Mouse (Mus musculus) telencephalon, adult 2 months (tissue): ENCODE measurements around the gene Lamb1.

ENCODE experiments used
- DNase-seq: peaks from one replicate; pipeline ENCODE4 v3.0.0-alpha.2; 2011; ENCODE audit warnings: low read depth, low spot score

The Lamb1 gene

DNA sequence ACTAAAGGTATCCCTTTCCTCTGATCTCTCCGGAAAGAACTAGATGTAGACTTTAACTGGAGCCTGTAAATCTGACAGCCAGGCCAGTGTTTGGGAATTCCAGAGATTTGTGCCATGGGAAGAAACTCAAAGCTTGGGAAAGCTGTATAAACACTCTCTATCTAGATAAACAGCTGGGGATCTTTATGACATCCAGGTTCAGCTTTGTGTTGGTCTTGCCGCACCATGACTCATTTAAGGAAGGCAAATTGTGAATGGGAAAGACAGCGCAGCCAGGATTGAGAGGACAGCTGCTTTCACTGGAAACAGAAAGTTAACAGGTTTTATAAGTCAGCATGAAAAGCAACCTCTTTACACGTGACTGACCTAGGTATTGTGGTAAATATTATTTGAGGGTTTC is 12.8 kb upstream of the Lamb1 start:
- no peak for DNase-seq

DNA sequence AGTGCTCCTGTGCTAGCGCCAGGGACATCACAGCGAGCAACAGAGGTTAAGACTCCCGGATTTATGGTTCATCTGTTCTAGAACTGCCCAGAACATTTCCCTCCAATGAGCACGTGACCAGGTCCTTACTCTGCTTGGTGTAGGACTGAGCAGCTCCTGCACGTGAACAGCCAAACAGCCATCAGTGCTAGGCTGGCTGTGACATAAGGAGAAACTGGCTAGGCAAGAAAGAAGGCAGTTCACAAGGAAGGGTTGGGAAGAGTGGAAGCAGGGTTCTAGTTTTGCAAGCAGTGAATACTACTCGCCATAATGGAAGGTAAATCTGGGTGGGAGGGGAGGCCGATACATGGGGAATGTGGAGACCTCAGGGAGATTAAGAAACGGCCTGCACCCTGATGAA is 10.1 kb upstream of the Lamb1 start:
- DNase-seq, result no peak

DNA sequence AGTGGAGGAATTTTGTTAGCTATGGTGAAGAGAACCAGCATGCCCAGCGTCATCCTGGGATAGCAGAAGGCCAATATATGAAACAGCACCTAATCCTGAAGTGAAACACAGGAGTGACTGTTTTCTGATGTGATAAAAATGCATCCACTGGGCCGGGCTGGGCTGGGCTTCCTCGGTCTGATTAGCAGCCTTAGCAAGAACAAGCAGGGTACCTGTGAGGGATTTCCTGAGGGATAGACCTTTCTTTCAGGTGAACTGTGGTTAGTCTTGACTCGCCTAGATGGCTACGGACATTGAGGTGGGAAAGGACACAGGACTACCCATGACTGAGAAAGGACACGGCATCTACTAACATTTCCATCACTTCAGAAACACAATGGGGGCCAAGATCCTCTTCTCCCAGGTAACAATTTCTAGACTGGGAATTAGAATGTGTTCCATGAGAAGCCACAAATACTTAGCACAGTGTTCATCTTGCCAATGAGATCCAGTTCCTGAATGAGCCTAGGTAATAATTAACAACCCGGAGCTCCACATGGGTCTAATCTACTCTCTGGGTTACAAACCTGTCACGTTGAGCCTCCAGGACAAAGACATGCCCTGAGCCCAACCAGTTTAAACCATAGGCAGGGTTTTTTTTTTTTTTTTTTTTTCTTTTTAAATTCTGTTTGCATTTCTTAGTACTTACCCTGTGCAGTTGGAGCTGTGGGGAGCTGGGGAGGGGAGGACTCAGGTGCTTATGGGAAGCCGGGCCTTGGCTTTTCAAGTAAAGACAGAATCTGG is 8.7 kb upstream of the Lamb1 start:
- DNase-seq, result no peak

DNA sequence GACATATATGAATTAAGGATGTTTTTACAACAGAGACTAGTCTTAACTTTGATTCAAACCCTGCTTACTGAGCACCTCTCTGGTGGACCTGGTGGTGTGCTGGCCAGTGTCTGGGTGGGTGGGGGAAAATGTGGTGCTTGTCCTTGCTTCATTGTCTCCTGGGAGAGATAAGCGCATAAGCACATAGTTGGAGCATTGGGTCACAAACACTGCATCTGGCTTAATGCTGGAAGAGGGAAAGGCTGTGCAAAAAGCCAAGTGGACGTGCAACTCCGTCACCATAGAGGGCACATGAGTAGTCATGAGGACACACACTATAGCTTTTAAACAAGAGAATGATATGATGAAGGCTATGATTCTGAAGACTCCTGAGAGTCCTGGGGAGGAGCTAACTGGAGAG is 3.2 kb upstream of the Lamb1 start:
- no peak for DNase-seq

DNA sequence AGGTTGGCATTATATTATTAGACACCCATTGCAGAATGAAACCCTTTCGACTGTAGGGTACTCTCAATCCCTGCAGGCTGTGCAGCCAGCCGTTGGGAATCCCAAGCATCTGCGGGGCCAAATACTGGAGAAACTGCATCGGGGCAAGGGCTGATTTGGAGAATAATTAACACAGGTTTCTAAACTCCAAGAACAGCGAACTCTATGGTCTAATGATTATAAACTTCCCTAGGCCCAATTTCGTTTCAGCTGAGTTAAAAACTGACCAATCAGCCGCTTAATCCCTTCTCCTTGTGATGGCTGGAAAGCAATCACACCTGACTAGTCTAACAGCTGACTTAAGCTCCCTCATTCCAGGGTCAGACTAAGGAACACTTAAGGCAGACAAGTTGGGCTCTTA is 1.1 kb upstream of the Lamb1 start:
- no peak for DNase-seq

DNA sequence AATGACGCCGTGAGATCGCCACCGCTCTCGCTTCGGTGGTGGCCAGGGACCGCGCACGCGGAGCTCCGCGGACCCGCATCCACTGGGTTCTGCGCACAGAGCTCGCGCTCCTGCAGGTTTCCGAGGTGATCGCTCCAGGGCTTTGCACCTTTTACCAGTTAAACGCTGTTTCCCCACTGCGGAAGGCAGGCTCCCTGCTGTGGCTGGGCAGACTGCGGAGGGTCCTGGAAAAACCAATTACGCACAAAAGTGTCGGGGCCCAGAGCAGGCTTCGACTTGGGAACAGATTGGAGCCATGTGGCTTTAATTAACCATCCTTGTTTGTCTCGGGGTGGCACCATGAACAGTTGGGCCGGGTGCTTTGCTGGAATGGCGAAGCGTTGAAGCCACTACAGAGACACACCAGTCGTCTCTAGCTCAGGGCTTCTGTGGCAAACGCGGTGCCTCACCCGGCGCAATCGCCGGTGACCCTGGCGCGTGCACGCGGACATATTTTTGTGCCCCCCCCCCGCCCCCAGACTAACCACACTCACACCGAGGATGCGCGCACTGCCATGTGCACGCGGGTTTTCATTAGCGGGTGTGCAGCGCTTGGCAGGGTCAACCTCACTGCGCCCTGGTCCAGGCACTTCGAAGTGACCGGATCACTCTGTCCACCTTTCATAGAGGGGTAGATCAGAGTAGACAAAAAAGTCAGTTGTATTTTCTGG is 843 bp downstream of the Lamb1 start:
- no peak for DNase-seq

DNA sequence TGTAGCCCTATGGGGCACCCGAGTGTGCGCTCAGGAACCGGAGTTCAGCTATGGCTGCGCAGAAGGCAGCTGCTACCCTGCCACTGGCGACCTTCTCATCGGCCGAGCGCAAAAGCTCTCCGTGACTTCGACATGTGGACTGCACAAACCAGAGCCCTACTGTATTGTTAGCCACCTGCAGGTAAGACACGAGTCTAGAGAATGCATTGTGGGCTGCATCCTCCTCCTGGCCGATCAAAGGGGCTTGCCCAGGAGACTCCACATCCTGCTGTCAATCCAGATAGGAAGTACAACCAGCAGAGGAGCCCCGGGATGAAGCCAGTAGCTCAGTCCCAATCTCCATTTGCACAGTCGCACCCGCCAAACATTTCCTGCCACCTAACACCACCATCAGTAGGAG is 1.7 kb downstream of the Lamb1 start:
- no peak for DNase-seq

DNA sequence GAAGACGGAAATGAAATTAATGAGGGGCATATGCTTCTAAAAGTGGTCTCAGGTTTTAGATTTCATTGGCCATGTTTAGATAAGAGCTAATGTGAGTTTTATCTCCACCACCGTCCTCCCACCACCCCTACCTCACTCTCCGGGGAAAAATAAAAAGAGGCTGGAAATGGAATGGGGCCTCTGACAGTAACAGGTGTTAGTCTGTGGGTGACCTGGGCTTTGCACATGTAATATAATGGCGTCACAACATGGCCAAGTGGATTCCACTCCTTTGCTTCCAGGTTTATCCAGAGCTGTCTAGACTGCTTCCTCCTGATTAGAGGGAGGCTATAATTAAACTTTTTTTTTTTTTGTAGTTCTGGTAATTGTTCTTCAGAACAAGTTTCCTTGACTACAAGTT is 2.3 kb downstream of the Lamb1 start:
- DNase-seq, result no peak

DNA sequence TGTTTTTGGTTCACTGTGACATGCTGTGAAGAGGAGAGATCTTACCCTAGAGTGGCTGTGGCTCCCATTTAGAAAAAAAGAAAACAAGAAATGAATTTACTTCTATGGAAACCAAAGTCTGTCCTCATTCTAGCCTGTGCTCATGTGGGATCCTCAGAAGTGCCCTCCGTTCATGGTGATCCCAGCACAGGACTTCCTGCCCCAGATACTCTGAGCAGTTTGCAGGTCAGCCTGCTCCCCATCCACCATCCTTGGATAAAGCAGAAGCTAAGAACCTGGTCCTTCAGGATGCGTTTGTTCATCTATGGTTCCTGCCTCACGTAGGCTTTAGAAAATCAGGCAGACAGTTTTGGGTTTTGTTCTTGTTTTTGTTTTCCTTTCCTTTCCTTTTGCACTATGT is 3.3 kb downstream of the Lamb1 start:
- DNase-seq, result no peak

DNA sequence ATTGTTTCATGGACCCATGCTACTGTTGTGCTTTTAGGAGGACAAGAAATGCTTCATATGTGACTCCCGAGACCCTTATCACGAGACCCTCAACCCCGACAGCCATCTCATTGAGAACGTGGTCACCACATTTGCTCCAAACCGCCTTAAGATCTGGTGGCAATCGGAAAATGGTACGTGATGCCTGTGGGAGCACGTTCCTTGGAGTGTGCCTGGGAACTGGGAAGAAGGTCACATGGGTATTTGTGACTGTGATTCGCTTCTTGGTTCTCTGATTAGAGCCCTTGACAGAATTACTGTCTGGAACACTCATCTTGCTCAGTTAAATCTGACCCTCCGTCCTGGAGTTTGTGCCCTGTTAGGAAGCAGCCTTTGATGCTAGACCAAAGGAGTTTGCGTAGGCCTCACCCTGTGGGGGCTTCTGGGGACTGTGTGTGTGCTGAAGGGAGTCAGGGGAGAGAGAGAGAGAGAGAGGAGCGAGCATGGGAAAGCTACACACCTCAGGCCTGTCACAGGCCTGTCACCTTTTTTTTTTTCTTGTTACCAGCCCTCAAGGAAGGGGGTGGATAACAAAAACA is 4.1 kb downstream of the Lamb1 start:
- no peak for DNase-seq

DNA sequence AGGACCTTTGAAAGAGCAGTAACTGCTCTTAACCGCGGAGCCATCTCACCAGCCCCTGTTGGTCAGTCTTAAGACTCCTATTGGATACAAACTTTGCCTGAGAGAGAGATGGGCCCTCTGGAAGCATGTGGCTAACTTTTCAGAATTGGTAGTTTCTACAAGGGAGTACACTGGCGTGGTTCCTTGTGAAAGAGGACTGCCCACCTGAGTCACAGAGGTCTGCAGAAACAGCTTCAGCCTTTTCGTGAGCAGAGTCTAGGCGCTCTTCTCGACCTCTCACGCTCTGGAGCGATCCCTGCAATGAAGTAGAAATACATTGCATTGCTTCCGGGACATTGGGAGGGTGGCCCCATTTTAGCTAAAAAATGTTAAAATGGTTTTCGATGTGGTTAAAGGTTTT is 5.3 kb downstream of the Lamb1 start:
- no peak for DNase-seq

DNA sequence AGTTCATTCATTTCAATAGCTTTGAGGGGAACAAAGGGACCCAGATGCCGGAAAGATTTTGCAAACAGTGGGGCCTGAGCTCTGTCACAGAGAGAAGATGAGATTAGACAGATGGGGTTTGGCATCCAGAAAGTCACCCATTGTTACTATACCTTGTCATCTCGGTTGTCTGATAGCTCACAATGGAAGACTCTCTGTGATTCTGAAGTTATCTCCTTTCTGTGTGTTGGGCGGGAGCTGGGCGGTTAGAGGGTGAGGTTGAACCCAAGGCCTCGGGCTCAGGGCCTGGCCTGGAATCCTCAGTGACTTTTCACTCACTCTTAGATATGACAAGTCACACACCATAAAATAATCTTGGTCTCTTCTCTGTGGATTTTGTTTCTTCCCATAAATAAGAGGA is 5.7 kb downstream of the Lamb1 start:
- DNase-seq, result no peak

DNA sequence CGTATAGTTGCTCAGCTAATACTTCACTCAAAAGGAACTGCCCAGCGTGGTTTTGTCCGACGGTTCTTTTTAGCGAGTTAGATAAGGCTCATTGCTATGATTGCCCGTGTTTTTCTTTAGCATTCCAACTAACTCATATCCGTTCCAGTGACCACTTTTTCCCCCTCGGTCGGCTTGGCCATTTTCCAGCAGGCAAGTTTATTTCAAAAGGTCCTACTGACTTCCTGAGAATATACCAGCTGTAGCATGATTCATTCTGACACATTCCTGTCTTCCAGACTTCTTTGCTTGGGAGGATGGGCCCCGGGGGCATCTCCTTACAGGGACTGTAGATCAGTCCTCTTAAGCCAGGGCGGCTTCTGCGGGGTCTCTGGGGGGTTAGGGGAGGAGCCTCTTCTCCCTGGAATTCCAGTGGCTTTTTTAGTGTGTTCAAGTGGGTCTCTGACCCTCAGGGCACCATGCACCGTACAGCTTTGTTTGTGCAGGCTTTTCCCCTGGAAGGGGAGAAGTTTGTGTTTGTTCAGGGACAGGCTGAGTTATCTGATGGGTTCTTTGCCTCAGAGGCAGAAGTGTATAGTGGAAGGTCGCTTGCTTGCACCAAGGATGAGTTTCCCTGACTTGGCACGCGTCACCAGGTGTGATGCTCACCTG is 6.5 kb downstream of the Lamb1 start:
- no peak for DNase-seq

DNA sequence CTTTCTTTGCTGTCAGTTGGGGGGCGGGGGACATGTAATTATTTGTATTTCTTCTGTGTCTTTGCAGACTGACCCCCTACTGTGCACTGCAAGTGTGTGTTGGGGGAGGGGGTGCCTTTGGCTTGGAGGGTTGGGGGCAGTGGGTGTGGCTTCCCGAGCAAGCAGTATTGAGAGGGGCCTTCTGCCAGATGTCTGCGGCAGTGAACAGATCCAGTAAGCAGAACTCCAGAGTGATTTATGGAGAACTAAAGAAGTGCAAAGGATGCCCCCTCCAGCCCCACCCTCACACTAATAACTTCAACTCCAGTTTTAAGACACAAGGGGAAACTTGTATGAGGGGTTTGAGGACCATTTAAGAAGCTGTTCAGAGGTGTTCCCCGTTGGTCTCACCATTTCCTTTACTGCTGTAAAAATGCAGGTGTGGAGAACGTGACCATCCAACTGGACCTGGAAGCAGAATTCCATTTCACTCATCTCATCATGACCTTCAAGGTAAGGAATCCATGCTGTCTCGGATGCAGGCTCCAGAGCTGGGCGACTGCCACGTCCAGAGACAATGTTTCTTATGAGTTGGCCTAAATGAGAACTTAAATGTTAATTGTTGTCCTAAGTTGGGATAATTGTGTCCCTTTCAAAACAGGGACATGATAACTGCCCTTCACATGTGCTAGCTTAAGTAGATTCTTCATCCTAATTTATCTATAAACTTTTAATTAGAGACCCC is 7.1 kb downstream of the Lamb1 start:
- no peak for DNase-seq

DNA sequence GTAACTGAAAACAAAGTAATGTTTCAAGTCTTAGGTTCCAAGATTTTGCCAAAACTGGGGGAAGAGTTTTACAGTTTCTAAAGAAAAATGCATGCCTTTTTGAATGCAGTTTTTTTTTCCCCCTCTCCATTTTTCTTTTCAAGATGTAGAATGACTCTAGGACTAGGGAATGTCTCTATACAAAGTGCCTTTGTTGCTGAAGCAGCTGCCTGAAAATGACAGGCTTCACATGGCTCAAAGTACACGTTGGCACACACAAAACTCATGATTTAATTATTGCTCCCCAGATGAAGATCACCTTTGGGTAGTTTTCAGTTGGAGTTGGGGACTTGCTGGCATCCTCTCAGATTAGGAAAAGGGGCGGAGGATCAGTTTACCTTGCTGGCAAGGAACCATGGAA is 7.8 kb downstream of the Lamb1 start:
- no peak for DNase-seq

DNA sequence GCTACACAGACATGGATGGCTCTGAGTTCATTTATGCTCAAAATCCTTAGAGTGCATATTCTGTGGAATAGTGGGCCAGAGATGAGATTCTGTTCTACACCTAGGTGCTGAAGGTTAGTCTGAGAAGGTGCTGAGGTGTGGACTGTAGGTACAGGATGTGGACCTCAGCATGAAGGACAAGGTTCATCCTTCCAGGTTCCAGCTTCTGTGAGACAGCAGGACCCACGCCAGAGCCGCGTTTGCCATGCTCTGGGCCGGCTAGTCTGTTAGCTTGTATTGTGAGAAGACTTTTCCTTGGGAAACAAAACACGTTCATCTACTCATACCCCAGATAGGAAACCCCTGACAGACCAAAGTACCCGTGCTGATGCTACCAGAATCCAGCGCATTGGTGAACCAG is 8.6 kb downstream of the Lamb1 start:
- DNase-seq, result no peak

DNA sequence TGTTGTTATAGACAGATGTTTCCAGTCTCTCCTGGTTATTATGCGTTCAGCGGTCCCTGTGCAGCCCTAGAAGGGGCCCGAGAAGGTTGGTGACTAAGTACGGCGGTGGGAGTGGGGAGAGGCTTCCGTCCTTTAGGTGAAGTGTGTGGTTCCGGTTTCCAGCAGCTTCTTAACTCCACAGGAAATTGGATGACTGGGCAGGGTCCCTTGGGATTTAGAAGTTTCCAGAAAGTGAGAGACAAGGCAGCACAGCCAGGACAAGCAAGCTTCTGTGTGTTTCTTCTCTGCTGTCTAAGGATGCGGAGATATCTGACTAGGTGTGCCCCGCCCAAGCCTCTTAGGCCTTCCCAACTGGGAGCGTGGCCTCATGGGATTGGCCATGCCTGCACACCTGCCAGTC is 10.4 kb downstream of the Lamb1 start:
- no peak for DNase-seq

DNA sequence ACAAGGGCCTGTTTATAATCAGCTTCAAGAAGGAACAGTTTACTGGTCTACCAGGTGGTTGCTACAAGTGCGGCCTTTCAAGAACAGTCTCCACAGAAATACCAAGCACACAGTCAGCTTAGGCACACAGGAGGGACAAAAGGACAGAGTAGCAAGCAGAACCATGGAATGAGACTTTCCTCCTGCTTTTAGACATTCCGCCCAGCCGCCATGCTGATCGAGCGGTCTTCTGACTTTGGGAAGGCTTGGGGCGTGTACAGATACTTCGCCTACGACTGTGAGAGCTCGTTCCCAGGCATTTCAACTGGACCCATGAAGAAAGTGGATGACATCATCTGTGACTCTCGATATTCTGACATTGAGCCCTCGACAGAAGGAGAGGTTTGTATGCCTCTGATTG is 13.2 kb downstream of the Lamb1 start:
- DNase-seq, result no peak

DNA sequence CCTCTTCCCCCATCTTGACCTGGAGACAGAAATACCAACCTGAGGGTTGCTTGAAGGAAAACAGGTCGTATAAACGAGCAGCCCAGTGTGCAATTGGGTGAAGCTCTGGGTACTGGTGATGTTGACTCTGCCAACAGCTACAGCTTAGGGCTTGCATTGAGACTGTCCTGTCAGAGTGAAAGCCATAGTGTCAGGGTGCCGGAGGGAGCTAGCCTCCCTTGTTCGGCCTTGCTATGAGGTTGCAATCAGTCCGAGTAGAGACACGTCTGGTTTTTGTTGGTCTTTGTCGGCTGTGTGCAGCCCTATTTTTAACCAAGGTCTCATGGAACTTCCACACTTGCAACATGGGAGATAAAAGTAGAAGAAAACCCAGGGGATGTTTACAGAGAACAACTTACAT is 15.3 kb downstream of the Lamb1 start:
- DNase-seq, result no peak

DNA sequence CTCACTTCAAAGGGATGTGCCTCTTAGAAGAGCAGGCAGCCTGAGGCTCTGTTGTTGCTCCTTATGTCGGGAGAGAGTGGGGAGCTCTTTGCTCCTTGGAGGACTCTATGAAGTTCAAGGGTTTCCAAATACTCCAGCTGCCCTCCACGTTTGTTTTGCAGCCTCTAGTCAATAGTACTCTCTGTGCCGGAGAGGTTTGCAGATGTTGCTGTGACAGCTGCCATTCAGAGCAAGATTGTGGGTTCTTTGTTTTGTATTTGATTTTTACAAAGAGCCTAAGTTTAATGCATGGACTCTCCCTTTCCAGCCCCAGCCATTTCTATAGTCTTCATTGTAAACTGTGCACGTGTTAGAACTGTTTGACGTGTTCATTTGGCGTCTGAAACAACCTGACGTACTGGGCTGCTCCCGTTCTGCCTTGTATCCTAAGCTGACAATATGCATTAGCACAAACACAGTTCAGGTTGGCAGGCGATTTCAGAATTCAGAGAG is 16.1 kb downstream of the Lamb1 start:
- no peak for DNase-seq

DNA sequence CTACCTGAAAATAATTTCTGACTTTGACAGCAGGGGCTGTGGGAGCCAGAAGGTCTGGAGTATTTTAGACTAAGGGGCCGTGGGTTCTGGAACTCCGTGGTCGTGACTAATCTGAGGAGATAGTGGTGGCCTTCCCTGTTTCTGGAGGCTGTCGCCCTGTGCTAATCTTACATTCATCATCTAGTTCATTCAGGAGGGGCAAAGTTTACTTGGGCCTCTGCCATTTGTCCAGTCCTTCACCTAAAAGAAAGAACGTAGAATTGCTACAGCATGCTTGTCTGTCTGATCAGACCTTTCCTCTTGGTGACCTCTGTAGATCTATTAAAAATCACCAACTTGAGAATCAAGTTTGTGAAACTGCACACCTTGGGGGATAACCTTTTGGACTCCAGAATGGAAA is 17.2 kb downstream of the Lamb1 start:
- no peak for DNase-seq

DNA sequence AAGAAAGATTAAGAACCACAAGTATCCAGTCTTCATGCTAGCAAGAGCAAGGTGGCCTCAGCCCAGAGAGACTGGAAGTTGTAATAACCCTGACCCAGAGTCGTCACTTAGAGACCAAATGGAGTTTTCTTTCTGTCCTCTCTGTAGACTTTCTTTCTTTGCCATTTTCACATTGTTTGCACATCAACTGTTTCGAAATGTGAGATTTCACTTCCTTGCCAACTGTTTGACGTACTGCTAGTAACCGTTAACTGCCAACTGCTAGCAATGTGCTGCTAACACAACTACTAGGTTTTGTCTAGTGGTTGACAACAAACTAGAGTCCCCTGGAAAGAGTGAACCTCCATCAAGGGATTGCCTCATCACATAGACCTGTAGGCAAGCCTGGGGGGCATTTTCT is 18.1 kb downstream of the Lamb1 start:
- no peak for DNase-seq
